Mouse (Mus musculus) cerebellum, adult 2 months (tissue): ENCODE measurements around the gene Rps15. TPM values are rescaled to one million over a fixed set of nuclear protein-coding genes. Genes with fewer than 3 reads are reported as not detected.
A peak's percentile ranks its signal among the peaks of the same experiment; 100 is the strongest.

Source experiments
- DNase-seq, 2 experiments: peaks; one replicate each; pipeline ENCODE4 v3.0.0; 2021
- H3K27ac ChIP-seq: fragments of 200-500 bp; 2 replicates; pipeline ENCODE4 v1.5.1; 2012; ENCODE audit warnings: low read length, control low read depth, inconsistent platforms; ENCODE audit not compliant: insufficient read depth
- H3K27me3 ChIP-seq: fragments of 200-500 bp; 2 replicates; pipeline ENCODE4 v1.6.1; 2012; ENCODE audit warnings: inconsistent platforms, mild to moderate bottlenecking, low read length, moderate library complexity; ENCODE audit not compliant: control insufficient read depth, insufficient read depth
- H3K4me1 ChIP-seq: fragments of 200-500 bp; 2 replicates; pipeline ENCODE4 v1.6.1; 2011; ENCODE audit warnings: low read length; ENCODE audit not compliant: control insufficient read depth, insufficient read depth
- H3K4me3 ChIP-seq: fragments of 200-500 bp; replicated peaks from 2 replicates; pipeline ENCODE3; 2011; ENCODE audit warnings: mild to moderate bottlenecking, low read depth, low read length, control low read depth; ENCODE audit not compliant: insufficient read depth
- CTCF ChIP-seq: fragments of 200-500 bp; IDR thresholded peaks from 2 replicates; pipeline ENCODE4 v1.5.1; 2011; ENCODE audit warnings: low read depth, mild to moderate bottlenecking, control low read depth, low read length, moderate library complexity, borderline replicate concordance; ENCODE audit not compliant: insufficient read depth
- POLR2A ChIP-seq: fragments of 200-500 bp; IDR thresholded peaks from 2 replicates; pipeline ENCODE4 v1.6.1; 2011; ENCODE audit warnings: low read length, control low read depth, borderline replicate concordance; ENCODE audit not compliant: insufficient read depth
- WGBS: fragments of 180-500 bp; shearing (Covaris S2); methylation state at CpG from one replicate; pipeline ENCODE4 v1.1.7; 2018; 5-methylcytosine and 5-hydroxymethylcytosine counted together
- polyA plus RNA-seq: library from polyadenylated mRNA; depleted of rRNA; stranded (reverse); fragments of >200 nt; gene quantifications from 2 replicates; pipeline ENCODE4 v1.2.3, GENCODE M21; 2012

The Rps15 gene
- polyA plus RNA-seq, 1 experiment = 1,454 TPM

GRCm38 (mm10) chr10:80302082-80302355 lies 9.8 kb downstream of the Rps15 start:
- Histone ChIP-seq H3K4me1 (peaks cover 36% of the 10 kb centered on the region), H3K27ac (peak overlapping the region; percentile 60), H3K27me3 (no peaks in the 10 kb centered on the region), H3K4me3 (peak overlapping the region; percentile 18)
- 5% methylated on average over 5 of the region's 5 CpGs for WGBS
- peak; percentile 49 to 62 for DNase-seq
- no peak for TF ChIP-seq CTCF
- TF ChIP-seq POLR2A = no peak

GRCm38 (mm10) chr10:80302471-80302881 lies 10.2 kb downstream of the Rps15 start:
- H3K4me3 ChIP-seq = no peak overlapping the region
- H3K27me3 ChIP-seq = no peaks in the 10 kb centered on the region
- H3K27ac ChIP-seq = 0 out of 2 replicates have a peak overlapping the region, but pooled peaks have one; percentile 60
- TF ChIP-seq CTCF = no peak
- no peak for TF ChIP-seq POLR2A
- 14% methylated on average over 9 of the region's 9 CpGs for WGBS
- DNase-seq = peak; percentile 59 to 74
- H3K4me1 ChIP-seq = peaks cover 32% of the 10 kb centered on the region

- no peak overlapping the region for H3K27ac ChIP-seq
- TF ChIP-seq POLR2A = no peak
- TF ChIP-seq CTCF = no peak
Measured at GRCm38 (mm10) chr10:80304458-80304857, 12.2 kb downstream of the Rps15 start.

GRCm38 (mm10) chr10:80304862-80305261 lies 12.6 kb downstream of the Rps15 start:
- WGBS = 52% methylated on average over 25 of the region's 25 CpGs
- TF ChIP-seq CTCF = no peak
- no peak for TF ChIP-seq POLR2A
- peaks cover 22% of the 10 kb centered on the region for H3K4me1 ChIP-seq
- no peak for DNase-seq
- no peak overlapping the region for H3K4me3 ChIP-seq
- H3K27ac ChIP-seq = no peak overlapping the region
- H3K27me3 ChIP-seq = no peaks in the 10 kb centered on the region

More at GRCm38 (mm10) chr10:80304458-80304857, 12.2 kb downstream of the Rps15 start:
- H3K4me1 ChIP-seq = peaks cover 22% of the 10 kb centered on the region
- no peak overlapping the region for H3K4me3 ChIP-seq
- WGBS = 72% methylated on average over 12 of the region's 12 CpGs
- no peak for DNase-seq
- H3K27me3 ChIP-seq = no peaks in the 10 kb centered on the region

GRCm38 (mm10) chr10:80311560-80311959 lies 19.3 kb downstream of the Rps15 start:
- H3K4me1 ChIP-seq = peaks cover 43% of the 10 kb centered on the region
- DNase-seq = peak in 1 of 2 experiments; percentile 53
- H3K4me3 ChIP-seq = no peak overlapping the region
- H3K27ac ChIP-seq = no peak overlapping the region; the same call in 1 of the 2 replicates
- WGBS = 24% methylated on average over 16 of the region's 16 CpGs
- H3K27me3 ChIP-seq = no peaks in the 10 kb centered on the region
- TF ChIP-seq POLR2A (no peak), CTCF (no peak)

GRCm38 (mm10) chr10:80312586-80313504 lies 20.6 kb downstream of the Rps15 start:
- peak overlapping the region; percentile 23; the same call in 1 of the 2 replicates for H3K27ac ChIP-seq
- 35% methylated on average over 54 of the region's 54 CpGs for WGBS
- H3K4me1 ChIP-seq = peaks cover 54% of the 10 kb centered on the region
- TF ChIP-seq CTCF = no peak
- no peak for TF ChIP-seq POLR2A
- DNase-seq = peak; percentile 65 to 70
- H3K4me3 ChIP-seq = no peak overlapping the region
- H3K27me3 ChIP-seq = no peaks in the 10 kb centered on the region

- TF ChIP-seq CTCF (no peak), POLR2A (no peak)
- WGBS = 32% methylated on average over 20 of the region's 20 CpGs
- Histone ChIP-seq H3K4me3 (no peak overlapping the region), H3K27me3 (no peaks in the 10 kb centered on the region), H3K27ac (0 out of 2 replicates have a peak overlapping the region, but pooled peaks have one; percentile 7), H3K4me1 (peaks cover 55% of the 10 kb centered on the region)
- peak; percentile 74 to 76 for DNase-seq
Measured at GRCm38 (mm10) chr10:80313627-80314201, 21.5 kb downstream of the Rps15 start.

- no peak for TF ChIP-seq POLR2A
- TF ChIP-seq CTCF = no peak
- 51% methylated on average over 16 of the region's 16 CpGs for WGBS
- Histone ChIP-seq H3K4me1 (peaks cover 58% of the 10 kb centered on the region), H3K4me3 (no peak overlapping the region), H3K27me3 (no peaks in the 10 kb centered on the region), H3K27ac (0 out of 2 replicates have a peak overlapping the region, but pooled peaks have one; percentile 7)
- peak in 1 of 2 experiments; percentile 41 for DNase-seq
Measured at GRCm38 (mm10) chr10:80314494-80315001, 22.3 kb downstream of the Rps15 start.
